13 mouse cellular contexts compared by ENCODE assay signal in genomic region chr9:63953691-63954090, GRCm38 (mm10).
DNase-seq lines count a peak whose midpoint lies in the region; ATAC-seq and TF ChIP-seq lines count a peak whose summit lies in the region.
"Had no signal": no experiment of that assay in that cellular context is flagged by ENCODE, and none has a peak within 500 bp of the region (broad histone marks: within the 10 kb centered on the region; RNA-seq: fewer than 3 reads in every experiment).

No protein-coding gene starts in this region.

- WGBS in hindbrain, embryonic 12.5 days, result 51% methylated on average over 35 of the region's 35 CpGs
- 56% methylated on average over 35 of the region's 35 CpGs for WGBS in neural tube, embryonic 15.5 days
- 97% methylated on average over 35 of the region's 35 CpGs for WGBS in thymus, adult 2 months

- no peak for TF ChIP-seq CTCF in thymus, adult 2 months (IDR thresholded peaks at IDR 0.05; ENCODE audit: borderline replicate concordance, control insufficient read depth, extremely low read depth, insufficient read depth, low read length, poor library complexity)

- no peak; the same call in 1 of the 2 replicates for ATAC-seq in hindbrain, embryonic 12.5 days (ENCODE audit: low FRiP score)
- no peak for ATAC-seq in neural tube, embryonic 15.5 days (ENCODE audit: low FRiP score)

- DNase-seq in kidney, postnatal 10 days, result peak; percentile 18
- no peak for DNase-seq in kidney, postnatal 14 days
- peak; percentile 63 for DNase-seq in brain, adult 2 months (ENCODE audit: low read depth, low spot score)
- DNase-seq in c-Kit-positive CD71-positive TER-119-positive erythroid progenitor cells, embryonic 14.5 days (ENCODE audit: low spot score), result no peak
- no peak for DNase-seq in thymus, adult 2 months
- DNase-seq in kidney, postnatal 36 days, result no peak
- DNase-seq: embryo, embryonic 11 days; kidney, adult 9 months; thymus, postnatal 4 days had no signal

- no peaks in the 10 kb centered on the region for H3K9me3 ChIP-seq in hindbrain, embryonic 12.5 days (replicated peaks)
- H3K9me3 ChIP-seq in neural tube, embryonic 15.5 days (replicated peaks), result no peaks in the 10 kb centered on the region
- H3K9me3 ChIP-seq: G1E; limb, embryonic 12.5 days had no signal

- no peak overlapping the region for H3K4me3 ChIP-seq in hindbrain, embryonic 12.5 days
- 0 out of 2 replicates have a peak overlapping the region, but pooled peaks have one; percentile 11 for H3K4me3 ChIP-seq in neural tube, embryonic 15.5 days (replicated peaks)
- no peak overlapping the region for H3K4me3 ChIP-seq in thymus, adult 2 months (ENCODE audit: control insufficient read depth, insufficient read depth, low read length)
- H3K4me3 ChIP-seq: limb, embryonic 12.5 days had no signal

- H3K27me3 ChIP-seq in hindbrain, embryonic 12.5 days, result no peaks in the 10 kb centered on the region
- 0 out of 2 replicates have a peak, but pooled peaks cover 2% of the 10 kb centered on the region for H3K27me3 ChIP-seq in neural tube, embryonic 15.5 days (replicated peaks)
- H3K27me3 ChIP-seq in thymus, adult 2 months (ENCODE audit: control insufficient read depth, insufficient read depth, low read length), result no peaks in the 10 kb centered on the region
- H3K27me3 ChIP-seq: limb, embryonic 12.5 days had no signal

- H3K9ac ChIP-seq in hindbrain, embryonic 12.5 days, result no peak overlapping the region
- no peak overlapping the region for H3K9ac ChIP-seq in neural tube, embryonic 15.5 days (replicated peaks)
- H3K9ac ChIP-seq: limb, embryonic 12.5 days had no signal

- no peaks in the 10 kb centered on the region for H3K36me3 ChIP-seq in hindbrain, embryonic 12.5 days
- no peaks in the 10 kb centered on the region for H3K36me3 ChIP-seq in neural tube, embryonic 15.5 days
- no peaks in the 10 kb centered on the region for H3K36me3 ChIP-seq in thymus, adult 2 months (ENCODE audit: control insufficient read depth, insufficient read depth, low read length)
- H3K36me3 ChIP-seq: G1E had no signal

- H3K27ac ChIP-seq in hindbrain, embryonic 12.5 days, result no peak overlapping the region
- H3K27ac ChIP-seq in neural tube, embryonic 15.5 days (replicated peaks), result no peak overlapping the region
- H3K27ac ChIP-seq in thymus, adult 2 months (ENCODE audit: control insufficient read depth, insufficient read depth, low read length), result no peak overlapping the region
- H3K27ac ChIP-seq: limb, embryonic 12.5 days had no signal

- TF ChIP-seq POLR2A in thymus, adult 2 months (IDR thresholded peaks at IDR 0.05; ENCODE audit: control insufficient read depth, extremely low read depth, insufficient read depth, low read length, poor library complexity), result no peak

- H3K4me1 ChIP-seq in hindbrain, embryonic 12.5 days, result peaks cover 21% of the 10 kb centered on the region
- peaks cover 10% of the 10 kb centered on the region for H3K4me1 ChIP-seq in neural tube, embryonic 15.5 days
- H3K4me1 ChIP-seq in thymus, adult 2 months (replicated peaks; ENCODE audit: control insufficient read depth, insufficient read depth, low read length), result 0 out of 2 replicates have a peak, but pooled peaks cover 4% of the 10 kb centered on the region

- H3K4me2 ChIP-seq in hindbrain, embryonic 12.5 days (replicated peaks), result peak overlapping the region; percentile 22
- peak overlapping the region; percentile 35 for H3K4me2 ChIP-seq in neural tube, embryonic 15.5 days
- H3K4me2 ChIP-seq: limb, embryonic 12.5 days had no signal

Comparison
In these comparisons a context has a peak if more than half of its experiments do, and no peak if none do; other contexts are left out.
1. DNase-seq: peak in kidney, postnatal 10 days (single experiment) and brain, adult 2 months (single experiment); none in kidney, postnatal 14 days (single experiment), c-Kit-positive CD71-positive TER-119-positive erythroid progenitor cells, embryonic 14.5 days (single experiment), thymus, adult 2 months (single experiment) and kidney, postnatal 36 days (0 of 2).